Mouse (Mus musculus) hindbrain, embryonic 13.5 days (tissue): Measurements from ENCODE around the gene Rasgrp2. TPM values are rescaled to one million over a fixed set of nuclear protein-coding genes. Genes with fewer than 3 reads are reported as not detected.

Experiments
- ATAC-seq: fragments of 200-750 bp; cut with Nextera tagmentation; 2 replicates; pipeline ENCODE4 v1.8.0; 2017; ENCODE audit warnings: moderate TSS enrichment; ENCODE audit not compliant: low FRiP score
- H3K27ac ChIP-seq: fragments of 300-500 bp; sonication (generic); 2 replicates; pipeline ENCODE4 v1.5.1; 2015; ENCODE audit warnings: inconsistent platforms, mild to moderate bottlenecking, moderate library complexity
- H3K27me3 ChIP-seq: fragments of 300-500 bp; sonication (generic); 2 replicates; pipeline ENCODE4 v1.6.1; 2015; ENCODE audit warnings: mild to moderate bottlenecking, inconsistent platforms
- H3K36me3 ChIP-seq: fragments of 300-500 bp; sonication (generic); 2 replicates; pipeline ENCODE4 v1.6.1; 2015; ENCODE audit warnings: mild to moderate bottlenecking, inconsistent platforms
- H3K4me1 ChIP-seq: fragments of 300-500 bp; sonication (generic); replicated peaks from 2 replicates; pipeline ENCODE4 v1.6.1; 2015; ENCODE audit warnings: inconsistent platforms
- H3K4me2 ChIP-seq: fragments of 300-500 bp; sonication (generic); 2 replicates; pipeline ENCODE4 v1.6.1; 2015; ENCODE audit warnings: inconsistent platforms, mild to moderate bottlenecking, moderate library complexity
- H3K4me3 ChIP-seq: fragments of 300-500 bp; sonication (generic); 2 replicates; pipeline ENCODE4 v1.5.1; 2015; ENCODE audit warnings: mild to moderate bottlenecking, inconsistent platforms
- H3K9ac ChIP-seq: fragments of 300-500 bp; sonication (generic); 2 replicates; pipeline ENCODE4 v1.6.1; 2015; ENCODE audit warnings: mild to moderate bottlenecking, inconsistent platforms
- H3K9me3 ChIP-seq: fragments of 300-500 bp; sonication (generic); 2 replicates; pipeline ENCODE4 v1.6.1; 2016; ENCODE audit warnings: inconsistent platforms
- WGBS: fragments of 180-500 bp; shearing (Covaris S2); methylation state at CpG from one replicate; pipeline ENCODE4 v1.1.7; 2015; 5-methylcytosine and 5-hydroxymethylcytosine counted together
- polyA plus RNA-seq: library from polyadenylated mRNA; unstranded; fragments of >200 nt; fragmentation: Nextera tagmentation; extraction: Ambion mirVana; gene quantifications from 2 replicates; pipeline ENCODE4 v1.2.1, GENCODE M21; 2015

Gene Rasgrp2
- polyA plus RNA-seq, 1 experiment from 2014 or later = 42.0 TPM

DNA sequence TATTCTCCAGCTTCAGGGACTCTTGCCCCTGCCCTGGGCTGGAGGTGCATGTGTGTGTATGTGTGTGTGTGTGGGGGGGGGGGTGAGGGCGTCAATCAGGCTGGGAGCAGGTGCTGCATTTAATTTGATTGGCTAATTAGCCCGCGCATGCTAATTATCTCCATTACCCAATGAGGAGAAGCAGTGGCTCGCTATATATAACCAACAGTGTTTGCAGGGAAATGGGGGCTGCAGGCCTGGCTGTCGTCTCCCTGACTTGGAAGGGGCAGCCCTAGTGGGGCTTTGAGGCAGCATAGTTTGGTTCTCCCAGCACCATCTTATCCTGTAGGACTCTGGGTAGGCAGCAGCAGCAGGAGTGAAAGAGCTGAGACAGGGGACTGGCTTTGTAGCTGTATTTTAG, 26.5 kb downstream of the Rasgrp2 start:
- Histone ChIP-seq H3K4me1 (peaks cover 100% of the 10 kb centered on the region), H3K9ac (no peak overlapping the region), H3K4me2 (peak overlapping the region; percentile 4; the same call in 1 of the 2 replicates), H3K4me3 (no peak overlapping the region), H3K36me3 (peaks cover 10% of the 10 kb centered on the region), H3K27ac (peak overlapping the region; percentile 76), H3K27me3 (peaks cover 60% of the 10 kb centered on the region), H3K9me3 (no peaks in the 10 kb centered on the region)
- 31% methylated on average over 5 of the region's 5 CpGs for WGBS
- ATAC-seq = no peak

GRCm38 (mm10) chr19:6426703-6427500, 27.8 kb downstream of the Rasgrp2 start:
- Histone ChIP-seq H3K36me3 (peaks cover 10% of the 10 kb centered on the region), H3K27ac (peak overlapping the region; percentile 30; the same call in 1 of the 2 replicates), H3K4me2 (0 out of 2 replicates have a peak overlapping the region, but pooled peaks have one; percentile 58), H3K4me1 (peaks cover 96% of the 10 kb centered on the region), H3K9ac (no peak overlapping the region), H3K9me3 (no peaks in the 10 kb centered on the region), H3K4me3 (peak overlapping the region; percentile 33; the same call in 1 of the 2 replicates), H3K27me3 (peaks cover 52% of the 10 kb centered on the region)
- WGBS = 14% methylated on average over 13 of the region's 13 CpGs
- no peak for ATAC-seq

DNA sequence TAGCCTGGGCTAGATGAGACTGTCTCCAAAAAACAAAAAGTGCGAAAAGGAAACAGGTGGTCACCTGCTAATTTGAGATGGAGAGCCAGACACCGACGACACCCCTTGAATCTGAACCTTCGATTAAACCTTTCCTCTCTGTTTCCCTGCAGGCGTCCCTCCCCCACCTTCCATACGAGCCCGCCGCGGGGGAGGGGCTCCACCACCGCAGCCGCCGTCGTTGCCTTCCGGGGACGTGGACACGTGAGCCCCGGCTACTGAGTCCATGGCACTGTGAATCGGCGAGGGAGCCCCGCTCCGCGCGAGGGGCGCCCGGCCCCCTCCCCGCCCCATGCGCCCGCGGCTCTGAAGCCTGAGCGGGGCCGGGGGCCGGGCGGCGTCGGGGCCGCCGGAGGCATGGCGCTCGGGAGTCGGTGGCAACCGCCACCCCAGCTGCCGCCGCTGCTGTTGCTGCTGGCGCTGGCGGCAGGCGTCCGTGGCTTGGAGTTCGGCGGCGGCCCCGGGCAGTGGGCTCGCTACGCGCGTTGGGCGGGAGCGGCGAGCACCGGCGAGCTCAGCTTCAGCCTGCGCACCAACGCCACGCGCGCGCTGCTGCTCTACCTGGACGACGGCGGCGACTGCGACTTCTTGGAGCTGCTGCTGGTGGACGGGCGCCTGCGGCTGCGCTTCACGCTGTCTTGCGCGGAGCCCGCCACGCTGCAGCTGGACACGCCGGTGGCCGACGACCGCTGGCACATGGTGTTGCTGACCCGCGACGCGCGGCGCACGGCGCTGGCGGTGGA, 28.7 kb downstream of the Rasgrp2 start:
- ATAC-seq = no peak
- Histone ChIP-seq H3K27ac (0 out of 2 replicates have a peak overlapping the region, but pooled peaks have one; percentile 9), H3K9ac (peak overlapping the region; percentile 72), H3K9me3 (no peaks in the 10 kb centered on the region), H3K4me1 (peaks cover 91% of the 10 kb centered on the region), H3K27me3 (peaks cover 51% of the 10 kb centered on the region), H3K4me2 (peak overlapping the region; percentile 58), H3K4me3 (peak overlapping the region; percentile 33), H3K36me3 (peaks cover 10% of the 10 kb centered on the region)
- WGBS = under 1% methylated on average over 86 of the region's 94 CpGs

DNA sequence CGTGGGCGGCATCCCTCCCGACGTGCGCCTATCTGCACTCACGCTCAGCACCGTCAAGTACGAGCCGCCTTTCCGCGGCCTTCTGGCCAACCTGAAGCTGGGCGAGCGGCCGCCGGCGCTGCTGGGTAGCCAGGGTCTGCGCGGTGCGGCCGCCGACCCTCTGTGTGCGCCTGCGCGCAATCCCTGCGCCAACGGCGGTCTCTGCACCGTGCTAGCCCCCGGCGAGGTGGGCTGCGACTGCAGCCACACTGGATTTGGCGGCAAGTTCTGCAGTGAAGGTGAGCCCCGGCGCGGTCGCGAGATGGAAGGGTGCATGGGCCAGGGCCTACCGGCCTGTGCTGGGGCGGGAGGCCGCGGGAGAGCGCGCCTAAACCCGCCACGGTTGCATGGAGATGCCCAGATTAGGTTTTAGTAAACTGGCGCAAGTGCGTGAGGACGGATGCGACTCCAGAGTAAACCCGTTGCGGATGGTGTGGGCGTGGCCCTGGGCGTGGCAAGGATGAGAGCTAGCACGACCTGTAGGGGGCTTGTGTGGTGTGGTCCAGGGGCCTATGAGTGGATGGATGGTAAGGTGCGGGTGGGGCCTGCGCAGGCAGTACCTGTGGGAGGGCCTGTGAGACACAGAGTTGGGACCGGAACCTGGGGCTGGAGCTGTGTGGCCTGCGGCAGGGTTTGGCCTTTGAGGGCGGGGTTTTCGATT, 29.5 kb downstream of the Rasgrp2 start:
- peak; percentile 43 for ATAC-seq
- Histone ChIP-seq H3K4me1 (peaks cover 90% of the 10 kb centered on the region), H3K36me3 (peaks cover 10% of the 10 kb centered on the region), H3K27ac (no peak overlapping the region), H3K27me3 (peaks cover 45% of the 10 kb centered on the region), H3K9ac (peak overlapping the region; percentile 72), H3K9me3 (no peaks in the 10 kb centered on the region), H3K4me3 (peak overlapping the region; percentile 33), H3K4me2 (peak overlapping the region; percentile 58)
- WGBS = under 1% methylated on average over 60 of the region's 60 CpGs

GRCm38 (mm10) chr19:6443016-6443415, 43.9 kb downstream of the Rasgrp2 start:
- no peaks in the 10 kb centered on the region for H3K9me3 ChIP-seq
- no peak overlapping the region for H3K9ac ChIP-seq
- H3K4me1 ChIP-seq = peaks cover 89% of the 10 kb centered on the region
- no peak for ATAC-seq
- 64% methylated on average over 10 of the region's 10 CpGs for WGBS
- H3K4me2 ChIP-seq = no peak overlapping the region
- no peaks in the 10 kb centered on the region for H3K27me3 ChIP-seq
- no peak overlapping the region for H3K4me3 ChIP-seq
- H3K36me3 ChIP-seq = no peaks in the 10 kb centered on the region
- H3K27ac ChIP-seq = peak overlapping the region; percentile 72

DNA sequence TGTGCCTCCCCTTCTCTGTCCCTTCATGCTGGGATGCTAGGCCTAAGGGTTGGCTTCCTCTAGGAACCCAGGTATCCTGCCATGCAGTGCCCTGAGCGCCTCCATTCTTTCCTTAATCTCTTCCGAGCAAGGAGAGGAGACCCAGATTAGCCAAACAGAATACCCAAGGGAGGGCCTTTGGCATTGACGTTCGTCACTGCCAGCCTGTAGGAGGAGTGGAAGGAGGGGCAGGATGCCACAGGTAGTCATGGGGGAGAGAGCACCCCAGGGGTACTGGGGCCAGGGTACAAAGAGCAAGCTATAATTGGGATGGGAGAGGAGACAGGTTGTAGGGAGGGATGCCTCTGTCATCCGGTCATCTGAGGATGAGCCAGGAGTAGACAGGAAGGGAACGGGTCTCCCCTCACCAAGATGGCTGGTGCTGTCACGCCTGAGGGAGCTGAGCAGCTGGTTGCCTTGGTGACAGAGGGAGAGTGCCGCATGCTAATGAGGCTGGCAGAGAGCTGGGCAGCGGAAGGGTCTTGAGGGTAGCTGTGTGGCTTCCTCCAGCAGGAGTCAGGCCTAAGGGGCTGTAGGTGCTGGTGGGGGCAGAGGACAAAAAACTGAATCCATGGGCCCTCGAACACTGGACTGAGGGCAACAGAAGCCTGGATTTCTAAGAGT, 46.8 kb downstream of the Rasgrp2 start:
- Histone ChIP-seq H3K27me3 (no peaks in the 10 kb centered on the region), H3K4me2 (peak overlapping the region; percentile 42), H3K4me3 (no peak overlapping the region), H3K27ac (peak overlapping the region; percentile 89), H3K9ac (peak overlapping the region; percentile 63), H3K4me1 (peaks cover 98% of the 10 kb centered on the region), H3K36me3 (no peaks in the 10 kb centered on the region), H3K9me3 (no peaks in the 10 kb centered on the region)
- ATAC-seq = peak; percentile 84
- 9% methylated on average over 10 of the region's 10 CpGs for WGBS

DNA sequence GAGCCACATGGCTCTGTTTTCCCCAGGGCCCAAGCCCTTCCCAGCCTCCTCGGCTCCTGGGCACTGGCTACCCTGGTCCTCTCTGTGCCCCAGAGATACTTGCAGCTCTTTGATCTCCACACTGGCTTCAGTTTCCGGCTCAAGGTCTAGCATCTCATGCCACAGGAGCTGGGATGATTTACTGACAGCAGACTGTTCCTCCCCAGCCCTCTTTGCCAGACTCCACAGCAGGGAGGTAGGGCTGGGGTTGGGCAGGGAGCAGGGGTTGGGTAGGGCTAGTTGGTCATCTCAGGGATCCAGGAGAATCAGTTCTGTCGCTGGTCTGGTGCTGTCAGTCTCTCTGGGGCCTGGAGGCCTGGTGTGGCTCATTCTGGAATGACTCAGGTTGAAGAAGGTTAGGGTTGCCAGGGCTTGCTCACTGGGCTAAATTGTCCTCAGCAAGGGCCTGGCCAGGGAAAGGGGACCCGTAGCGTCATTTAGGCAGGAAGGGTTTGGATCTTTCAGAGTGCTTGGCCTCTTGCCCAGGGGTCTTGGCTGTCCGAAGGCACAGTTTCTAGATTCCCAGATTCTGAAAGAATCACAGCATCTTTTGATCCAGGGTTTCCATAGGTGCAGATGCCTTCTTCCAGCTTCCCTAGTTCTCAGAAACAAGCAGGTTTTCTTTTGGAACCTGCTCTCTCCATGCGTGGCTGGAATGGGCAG, 47.7 kb downstream of the Rasgrp2 start:
- WGBS = 47% methylated on average over 7 of the region's 7 CpGs
- H3K4me1 ChIP-seq = peaks cover 98% of the 10 kb centered on the region
- peak overlapping the region; percentile 42 for H3K4me2 ChIP-seq
- H3K27ac ChIP-seq = peak overlapping the region; percentile 89
- no peaks in the 10 kb centered on the region for H3K27me3 ChIP-seq
- no peaks in the 10 kb centered on the region for H3K36me3 ChIP-seq
- H3K9ac ChIP-seq = peak overlapping the region; percentile 63
- no peak overlapping the region for H3K4me3 ChIP-seq
- ATAC-seq = 0 out of 2 replicates have a peak, but pooled peaks have one; percentile 1
- H3K9me3 ChIP-seq = no peaks in the 10 kb centered on the region

DNA sequence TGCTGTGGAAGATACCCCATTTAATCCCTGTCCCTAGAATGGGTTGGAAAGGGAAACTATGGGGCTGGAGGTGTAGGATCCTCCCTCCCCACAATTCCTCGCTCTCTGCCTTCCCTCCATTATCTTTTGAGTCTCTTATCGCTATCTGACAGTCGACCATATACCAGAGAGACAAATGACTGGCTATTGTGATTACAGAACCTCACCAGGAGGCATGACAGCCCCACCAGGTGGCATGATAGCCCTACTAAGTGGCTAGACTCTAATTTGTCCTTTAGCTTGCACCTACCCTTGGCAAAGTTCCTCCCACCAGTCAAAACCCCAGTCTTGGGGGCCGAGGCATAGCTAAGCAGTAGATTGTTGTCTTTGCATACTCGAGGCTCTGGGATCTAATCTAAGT, 49.6 kb downstream of the Rasgrp2 start:
- WGBS = 47% methylated on average over 5 of the region's 5 CpGs
- H3K27ac ChIP-seq = peak overlapping the region; percentile 64
- no peak overlapping the region for H3K4me3 ChIP-seq
- peaks cover 99% of the 10 kb centered on the region for H3K4me1 ChIP-seq
- no peaks in the 10 kb centered on the region for H3K9me3 ChIP-seq
- H3K36me3 ChIP-seq = no peaks in the 10 kb centered on the region
- peak overlapping the region; percentile 49; the same call in 1 of the 2 replicates for H3K9ac ChIP-seq
- no peaks in the 10 kb centered on the region for H3K27me3 ChIP-seq
- peak overlapping the region; percentile 23; the same call in 1 of the 2 replicates for H3K4me2 ChIP-seq
- no peak for ATAC-seq

GRCm38 (mm10) chr19:6449841-6450240, 50.7 kb downstream of the Rasgrp2 start:
- H3K4me2 ChIP-seq = no peak overlapping the region
- 0 out of 2 replicates have a peak overlapping the region, but pooled peaks have one; percentile 3 for H3K27ac ChIP-seq
- WGBS = 71% methylated on average over 7 of the region's 7 CpGs
- no peak overlapping the region for H3K4me3 ChIP-seq
- no peak for ATAC-seq
- H3K27me3 ChIP-seq = no peaks in the 10 kb centered on the region
- no peak overlapping the region for H3K9ac ChIP-seq
- no peaks in the 10 kb centered on the region for H3K36me3 ChIP-seq
- no peaks in the 10 kb centered on the region for H3K9me3 ChIP-seq
- H3K4me1 ChIP-seq = peaks cover 99% of the 10 kb centered on the region

GRCm38 (mm10) chr19:6452030-6452494, 52.9 kb downstream of the Rasgrp2 start:
- Histone ChIP-seq H3K27me3 (no peaks in the 10 kb centered on the region), H3K4me3 (no peak overlapping the region), H3K27ac (peak overlapping the region; percentile 85), H3K9me3 (no peaks in the 10 kb centered on the region), H3K4me1 (peaks cover 78% of the 10 kb centered on the region), H3K36me3 (peaks cover 16% of the 10 kb centered on the region), H3K9ac (peak overlapping the region; percentile 61; the same call in 1 of the 2 replicates), H3K4me2 (no peak overlapping the region)
- peak; percentile 65 for ATAC-seq
- 18% methylated on average over 6 of the region's 6 CpGs for WGBS
